8 mouse cellular contexts compared by ENCODE assay signal in the genomic region with DNA sequence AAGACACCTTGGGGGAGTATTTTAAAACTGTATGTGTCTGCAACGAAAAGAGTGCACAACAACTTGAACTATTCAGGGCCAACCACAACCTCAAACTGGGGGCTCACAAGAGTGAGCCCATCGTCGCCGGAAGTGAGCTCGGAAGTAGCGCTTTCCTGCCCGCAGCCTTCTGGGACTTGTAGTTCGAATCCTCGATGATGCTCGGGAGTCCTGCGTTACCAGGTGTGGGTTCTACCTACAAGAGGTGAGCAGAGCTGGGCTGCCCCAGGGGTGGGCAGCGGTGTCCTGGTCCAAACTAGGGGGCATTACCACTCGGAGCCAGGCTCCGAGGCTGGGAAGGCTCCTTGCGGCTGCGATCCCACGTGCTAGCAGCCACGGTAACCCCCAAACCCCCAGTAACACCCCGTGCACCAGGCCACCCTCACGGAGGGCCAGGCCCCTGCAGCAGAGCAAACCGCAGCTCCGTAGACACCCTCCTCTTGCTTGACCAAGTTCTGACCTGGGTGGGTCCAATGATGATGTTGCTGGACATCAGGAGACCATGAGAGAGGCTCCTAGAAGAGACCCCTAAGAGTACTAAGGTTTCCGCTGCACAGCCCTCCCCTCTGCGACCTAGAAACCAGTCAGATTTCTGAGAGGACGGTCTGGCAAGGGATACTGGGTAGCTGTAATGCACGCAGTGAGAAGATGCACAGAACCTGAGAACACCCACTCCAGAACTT. TPM values are rescaled to one million over a fixed set of nuclear protein-coding genes. Genes with fewer than 3 reads are reported as not detected.
DNase-seq lines count a peak whose midpoint lies in the region; ATAC-seq and TF ChIP-seq lines count a peak whose summit lies in the region.

No protein-coding gene starts in this region.

- no peaks in the 10 kb centered on the region for H3K4me1 ChIP-seq in intestine, postnatal 0 days (replicated peaks; ENCODE audit: control insufficient read depth, insufficient read depth, low read length)
- peaks cover 5% of the 10 kb centered on the region; the same call in 1 of the 2 replicates for H3K4me1 ChIP-seq in limb, embryonic 12.5 days (replicated peaks)
- H3K4me1 ChIP-seq in midbrain, embryonic 12.5 days: peaks cover 6% of the 10 kb centered on the region; the same call in 1 of the 2 replicates

- no peak overlapping the region for H3K9ac ChIP-seq in intestine, postnatal 0 days (ENCODE audit: low read depth, low read length)
- peak overlapping the region; percentile 73 for H3K9ac ChIP-seq in limb, embryonic 12.5 days (replicated peaks)
- peak overlapping the region; percentile 71 for H3K9ac ChIP-seq in midbrain, embryonic 12.5 days (replicated peaks)

- H3K4me3 ChIP-seq in intestine, postnatal 0 days (ENCODE audit: low read depth, low read length): peak overlapping the region; percentile 60
- H3K4me3 ChIP-seq in limb, embryonic 12.5 days (replicated peaks): peak overlapping the region; percentile 76
- H3K4me3 ChIP-seq in midbrain, embryonic 12.5 days: peak overlapping the region; percentile 82

- no peaks in the 10 kb centered on the region for H3K9me3 ChIP-seq in intestine, postnatal 0 days (ENCODE audit: control insufficient read depth)
- no peaks in the 10 kb centered on the region for H3K9me3 ChIP-seq in limb, embryonic 12.5 days
- H3K9me3 ChIP-seq in midbrain, embryonic 12.5 days: no peaks in the 10 kb centered on the region

- DNase-seq in urinary bladder, postnatal 25 days (ENCODE audit: low spot score): peak; percentile 24
- no peak for DNase-seq in urinary bladder, adult 2 months (ENCODE audit: low spot score)
- peak; percentile 87 for DNase-seq in embryo, embryonic 10.5 days (ENCODE audit: low spot score)
- DNase-seq in spleen, postnatal 10 days (ENCODE audit: low spot score in 2 of 2): peak; percentile 34 to 80

- WGBS in intestine, postnatal 0 days: 3% methylated on average over 26 of the region's 26 CpGs
- 4% methylated on average over 26 of the region's 26 CpGs for WGBS in limb, embryonic 12.5 days
- 5% methylated on average over 26 of the region's 26 CpGs for WGBS in midbrain, embryonic 12.5 days

- H3K4me2 ChIP-seq in intestine, postnatal 0 days (replicated peaks; ENCODE audit: low read depth): peak overlapping the region; percentile 89
- peak overlapping the region; percentile 79 for H3K4me2 ChIP-seq in limb, embryonic 12.5 days
- peak overlapping the region; percentile 87 for H3K4me2 ChIP-seq in midbrain, embryonic 12.5 days (replicated peaks)

- no peaks in the 10 kb centered on the region for H3K27me3 ChIP-seq in intestine, postnatal 0 days (replicated peaks; ENCODE audit: control insufficient read depth, insufficient read depth, low read length)
- H3K27me3 ChIP-seq in limb, embryonic 12.5 days: no peaks in the 10 kb centered on the region
- H3K27me3 ChIP-seq in midbrain, embryonic 12.5 days: no peaks in the 10 kb centered on the region

- TF ChIP-seq CTCF in intestine, postnatal 0 days (IDR thresholded peaks at IDR 0.05; ENCODE audit: low read depth): no peak

- H3K36me3 ChIP-seq in intestine, postnatal 0 days (ENCODE audit: control insufficient read depth, insufficient read depth): no peaks in the 10 kb centered on the region
- no peaks in the 10 kb centered on the region for H3K36me3 ChIP-seq in limb, embryonic 12.5 days
- no peaks in the 10 kb centered on the region for H3K36me3 ChIP-seq in midbrain, embryonic 12.5 days

- ATAC-seq in granulocyte monocyte progenitor cell, adult 5-6 weeks (replicated peaks; ENCODE audit: poor library complexity, severe bottlenecking): peak; percentile 96
- peak; percentile 67 for ATAC-seq in intestine, postnatal 0 days
- ATAC-seq in limb, embryonic 12.5 days (ENCODE audit: insufficient number of reproducible peaks, insufficient read depth, low FRiP score, low TSS enrichment, low read depth): peak; percentile 83
- peak; percentile 93 for ATAC-seq in midbrain, embryonic 12.5 days (ENCODE audit: low FRiP score, low read depth)

- no peak overlapping the region for H3K27ac ChIP-seq in intestine, postnatal 0 days (ENCODE audit: low read depth, low read length)
- 0 out of 2 replicates have a peak overlapping the region, but pooled peaks have one; percentile 23 for H3K27ac ChIP-seq in limb, embryonic 12.5 days
- no peak overlapping the region for H3K27ac ChIP-seq in midbrain, embryonic 12.5 days (replicated peaks)

RNA-seq across cellular contexts. Expression of gene Zfp239, which starts 1.2 kb away (rescaled TPM):
- 2.0 and 2.1 TPM in 2 replicates for polyA plus RNA-seq in urinary bladder, adult 2 months (2012; rRNA removed)
- total RNA-seq in granulocyte monocyte progenitor cell, adult 5-6 weeks (2014; fragmentation: Nextera tagmentation): 5.5 and 9.7 TPM in 2 replicates
- 5.6 and 11.0 TPM in 2 replicates for total RNA-seq in granulocyte monocyte progenitor cell, adult 5-6 weeks (2017)
- polyA plus RNA-seq in intestine, postnatal 0 days (2015; fragmentation: Nextera tagmentation; extraction: Ambion mirVana): 2.9 and 3.1 TPM in 2 replicates
- 15.8 and 16.1 TPM in 2 replicates for polyA plus RNA-seq in limb, embryonic 12.5 days (2016; fragmentation: Nextera tagmentation; extraction: Ambion mirVana)
- polyA plus RNA-seq in midbrain, embryonic 12.5 days (2016; fragmentation: Nextera tagmentation; extraction: Ambion mirVana): 11.4 and 12.7 TPM in 2 replicates

RNA-seq across cellular contexts. Expression of gene Zfp637, which starts 22.1 kb away (rescaled TPM):
- polyA plus RNA-seq in urinary bladder, adult 2 months (2012; rRNA removed): 54.9 and 58.8 TPM in 2 replicates
- 24.8 and 34.6 TPM in 2 replicates for total RNA-seq in granulocyte monocyte progenitor cell, adult 5-6 weeks (2014; fragmentation: Nextera tagmentation)
- 21.2 and 25.3 TPM in 2 replicates for total RNA-seq in granulocyte monocyte progenitor cell, adult 5-6 weeks (2017)
- polyA plus RNA-seq in intestine, postnatal 0 days (2015; fragmentation: Nextera tagmentation; extraction: Ambion mirVana): 46.1 and 51.3 TPM in 2 replicates
- 169 and 187 TPM in 2 replicates for polyA plus RNA-seq in limb, embryonic 12.5 days (2016; fragmentation: Nextera tagmentation; extraction: Ambion mirVana)
- polyA plus RNA-seq in midbrain, embryonic 12.5 days (2016; fragmentation: Nextera tagmentation; extraction: Ambion mirVana): 118 and 134 TPM in 2 replicates

RNA-seq across cellular contexts. Expression of gene Hnrnpf, which starts 37.1 kb away (rescaled TPM):
- 285 and 328 TPM in 2 replicates for polyA plus RNA-seq in urinary bladder, adult 2 months (2012; rRNA removed)
- 691 and 695 TPM in 2 replicates for total RNA-seq in granulocyte monocyte progenitor cell, adult 5-6 weeks (2014; fragmentation: Nextera tagmentation)
- total RNA-seq in granulocyte monocyte progenitor cell, adult 5-6 weeks (2017): 1,315 and 1,367 TPM in 2 replicates
- 340 and 353 TPM in 2 replicates for polyA plus RNA-seq in intestine, postnatal 0 days (2015; fragmentation: Nextera tagmentation; extraction: Ambion mirVana)
- 726 and 742 TPM in 2 replicates for polyA plus RNA-seq in limb, embryonic 12.5 days (2016; fragmentation: Nextera tagmentation; extraction: Ambion mirVana)
- polyA plus RNA-seq in midbrain, embryonic 12.5 days (2016; fragmentation: Nextera tagmentation; extraction: Ambion mirVana): 518 and 521 TPM in 2 replicates
